Mouse (Mus musculus): Measurements from ENCODE around the gene Alk.

Alk gene

GRCm38 (mm10) chr17:72144946-72145598 lies 459.4 kb downstream of the Alk start:
- no peak for DNase-seq (ENCODE audit: low spot score in 2 of 2)

DNA sequence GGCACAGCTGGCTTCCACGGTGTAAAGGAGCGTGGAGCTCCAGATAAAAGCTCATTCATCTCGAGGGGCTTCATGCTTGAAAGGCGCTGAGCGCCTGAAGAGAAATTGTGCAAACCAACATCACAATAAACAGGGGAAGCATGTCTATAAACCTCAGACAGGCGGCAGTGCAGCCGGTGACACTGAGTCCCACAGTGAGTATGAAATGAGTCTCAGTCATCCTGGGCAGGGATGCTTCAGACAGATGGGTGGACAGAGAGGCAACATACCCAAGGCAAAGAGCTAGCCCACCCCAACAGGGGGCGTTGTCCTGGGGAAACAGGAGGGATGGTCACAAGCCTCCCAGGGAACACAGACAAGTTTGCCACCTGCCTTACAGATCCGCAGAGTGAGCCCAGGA lies 460.0 kb downstream of the Alk start:
- no peak for DNase-seq (ENCODE audit: low spot score in 2 of 2)

- no peak for DNase-seq (ENCODE audit: low spot score in 2 of 2)
These were observed 472.1 kb downstream of the Alk start for GRCm38 (mm10) chr17:72132140-72132911.

- no peak for DNase-seq (ENCODE audit: low spot score in 2 of 2)
These were observed 482.8 kb downstream of the Alk start for GRCm38 (mm10) chr17:72121660-72122059.

DNA sequence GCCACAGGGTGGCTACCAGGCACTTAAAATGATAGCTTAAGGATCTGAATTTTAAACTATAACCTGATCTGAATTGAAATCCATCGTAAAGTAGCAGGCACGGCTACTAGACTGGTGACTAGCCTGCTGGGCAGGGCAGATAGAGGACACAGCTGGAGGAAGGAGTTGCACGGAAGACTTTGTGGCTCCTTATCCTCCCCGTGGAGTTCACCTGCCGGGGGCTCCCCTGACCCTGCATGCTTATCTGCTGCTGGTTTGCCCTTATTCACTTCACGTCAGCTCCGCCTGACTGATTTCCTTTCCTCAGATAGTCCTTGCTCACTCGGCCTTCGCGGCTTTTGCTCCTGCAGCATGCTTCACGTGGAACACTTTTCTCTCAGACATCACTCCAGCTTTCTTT lies 484.1 kb downstream of the Alk start:
- no peak for DNase-seq (ENCODE audit: low spot score in 2 of 2)

DNA sequence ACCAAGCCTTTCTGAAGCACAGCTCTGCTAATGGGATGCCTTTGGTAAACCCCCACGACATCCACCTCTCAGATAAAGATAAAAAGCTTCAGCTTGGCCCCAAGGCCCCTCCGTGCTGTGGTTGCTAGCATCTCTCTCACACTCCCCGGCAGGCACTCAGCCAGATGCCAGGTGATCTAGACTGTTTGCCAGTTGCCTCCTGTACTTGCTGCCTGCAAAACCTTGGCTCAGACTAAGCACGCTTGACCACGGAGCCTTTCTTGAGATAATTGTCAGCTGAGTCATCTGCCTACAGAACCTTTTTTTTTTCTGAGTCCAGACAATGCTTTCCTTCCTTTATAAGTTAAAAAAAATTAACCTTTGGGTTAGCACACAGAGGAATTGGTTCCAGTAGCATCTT lies 486.1 kb downstream of the Alk start:
- DNase-seq (ENCODE audit: low spot score in 2 of 2) = no peak

- DNase-seq (ENCODE audit: low spot score in 2 of 2) = no peak
These were observed 489.0 kb downstream of the Alk start for GRCm38 (mm10) chr17:72115271-72115944.

- no peak for DNase-seq (ENCODE audit: low spot score in 2 of 2)
These were observed 492.4 kb downstream of the Alk start for GRCm38 (mm10) chr17:72112004-72112403.

- no peak for DNase-seq (ENCODE audit: low spot score in 2 of 2)
These were observed 492.9 kb downstream of the Alk start for GRCm38 (mm10) chr17:72111528-72111927.

- DNase-seq (ENCODE audit: low spot score in 2 of 2) = peak in 1 of 2 experiments; percentile 1
These were observed 517.1 kb downstream of the Alk start for GRCm38 (mm10) chr17:72087261-72087703.

- DNase-seq (ENCODE audit: low spot score in 2 of 2) = no peak
These were observed 523.0 kb downstream of the Alk start for GRCm38 (mm10) chr17:72081396-72081795.

- no peak for DNase-seq (ENCODE audit: low spot score in 2 of 2)
These were observed 528.0 kb downstream of the Alk start for GRCm38 (mm10) chr17:72076306-72076921.

DNA sequence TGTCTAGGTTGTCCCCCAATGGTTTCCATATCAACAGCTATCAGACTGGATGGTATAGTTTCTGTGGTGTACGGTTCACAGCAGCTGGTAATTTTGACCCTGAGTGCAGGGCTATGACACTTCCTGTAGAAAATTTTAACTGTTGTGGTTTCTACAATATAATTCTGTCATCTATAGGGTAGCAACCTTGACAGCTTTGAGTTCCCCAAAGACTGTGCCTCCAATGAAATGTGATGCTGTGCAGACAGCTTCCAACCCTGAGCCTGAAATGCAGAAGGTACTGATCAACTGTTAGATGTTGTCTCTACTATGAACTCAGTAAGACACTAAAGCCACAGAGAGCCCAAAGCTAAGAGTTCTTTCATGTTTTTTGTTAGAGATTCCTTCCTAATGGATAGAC lies 532.6 kb downstream of the Alk start:
- no peak for DNase-seq (ENCODE audit: low spot score in 2 of 2)

DNA sequence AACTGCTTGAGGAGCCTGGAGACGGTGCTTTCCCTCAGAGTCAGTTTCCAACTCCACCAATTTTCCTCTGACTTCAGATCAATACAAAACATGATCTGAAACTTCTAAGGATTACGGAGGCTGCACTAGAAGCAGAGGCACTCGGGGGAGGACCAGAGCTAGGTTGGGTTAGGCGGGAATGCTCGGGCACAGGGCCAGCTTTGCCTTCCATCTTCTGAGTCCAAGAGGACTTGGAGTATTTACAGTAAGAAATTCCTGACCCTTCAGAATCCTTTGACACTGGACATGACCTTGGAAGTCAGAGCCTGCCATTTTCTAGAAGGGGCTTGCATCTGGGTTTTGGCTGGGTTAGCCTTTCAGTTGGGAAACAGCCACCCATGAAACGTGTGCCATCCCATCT lies 536.3 kb downstream of the Alk start:
- no peak for DNase-seq (ENCODE audit: low spot score in 2 of 2)

DNA sequence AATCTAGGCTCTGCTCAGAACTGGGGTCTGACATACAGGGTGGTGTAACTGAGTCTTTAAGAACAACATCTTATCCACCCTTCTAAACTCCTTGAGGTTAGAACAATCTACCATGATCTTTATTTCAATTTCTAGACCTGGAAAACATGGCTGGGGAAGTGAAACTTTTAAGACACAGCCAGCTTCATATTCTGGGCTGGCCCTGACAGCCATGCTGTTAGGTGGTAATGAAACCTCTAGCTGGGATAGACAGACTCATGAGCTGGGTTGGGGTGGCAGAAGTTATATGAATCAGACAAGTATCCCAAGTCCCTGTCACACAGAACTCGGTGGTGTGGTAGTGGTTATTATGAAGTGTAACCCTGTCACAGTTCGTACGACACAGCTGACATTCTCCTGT lies 541.4 kb downstream of the Alk start:
- DNase-seq (ENCODE audit: low spot score in 2 of 2) = no peak

- no peak for DNase-seq (ENCODE audit: low spot score in 2 of 2)
These were observed 545.1 kb downstream of the Alk start for GRCm38 (mm10) chr17:72059312-72059711.

DNA sequence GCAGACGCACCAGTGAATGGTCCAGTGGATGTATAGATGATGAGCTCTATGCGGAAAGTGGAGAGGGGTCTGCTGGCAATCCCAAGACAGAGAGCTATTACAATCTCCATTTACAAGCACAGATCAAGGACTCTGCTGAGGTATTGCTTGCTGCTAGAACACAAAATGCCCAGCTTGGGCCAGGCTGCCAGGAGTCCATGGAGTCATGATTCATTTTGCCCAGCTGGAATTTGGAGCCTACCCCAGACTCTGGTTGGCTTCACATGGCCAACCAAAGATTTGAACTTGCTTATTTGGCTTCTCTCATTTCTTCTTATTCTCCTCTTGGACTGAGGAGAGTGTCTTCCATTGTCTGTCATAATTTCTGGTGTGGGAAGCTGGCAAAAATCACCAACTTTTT lies 558.8 kb downstream of the Alk start:
- DNase-seq (ENCODE audit: low spot score in 2 of 2) = no peak

DNA sequence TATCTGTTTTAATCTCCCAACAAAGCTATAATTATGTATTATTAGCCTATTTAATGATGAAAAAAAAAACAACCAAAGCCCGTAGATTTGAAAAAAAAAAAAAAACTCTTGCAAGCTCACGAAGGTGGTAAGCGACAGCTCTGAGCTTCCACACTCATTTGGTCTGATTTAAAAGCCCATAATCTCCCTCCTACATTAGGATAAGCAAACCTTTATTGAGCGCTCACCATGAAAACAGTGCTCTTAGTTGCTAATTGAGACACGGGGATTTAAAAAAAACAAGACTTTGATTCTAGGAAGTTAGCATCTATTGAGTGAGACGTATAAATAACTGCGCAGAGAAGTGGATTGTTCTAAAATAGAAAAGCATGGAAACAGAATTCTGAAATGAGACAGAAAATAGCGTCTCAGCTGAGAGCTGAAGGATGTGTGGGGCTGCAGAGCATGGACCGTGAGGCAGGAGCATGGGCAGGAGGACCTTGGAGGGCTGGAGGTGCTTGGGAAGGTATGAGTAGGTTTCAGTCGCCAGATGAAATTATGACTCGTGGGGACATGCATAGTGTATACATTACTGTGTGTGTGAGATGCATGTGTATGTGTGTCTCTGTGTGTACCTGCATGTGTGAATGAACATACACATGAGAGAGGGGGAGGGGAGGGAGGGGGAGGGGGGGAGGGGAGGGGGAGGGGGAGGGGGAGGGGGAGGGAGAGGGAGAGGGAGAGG lies 560.6 kb downstream of the Alk start:
- DNase-seq (ENCODE audit: low spot score in 2 of 2) = no peak

DNA sequence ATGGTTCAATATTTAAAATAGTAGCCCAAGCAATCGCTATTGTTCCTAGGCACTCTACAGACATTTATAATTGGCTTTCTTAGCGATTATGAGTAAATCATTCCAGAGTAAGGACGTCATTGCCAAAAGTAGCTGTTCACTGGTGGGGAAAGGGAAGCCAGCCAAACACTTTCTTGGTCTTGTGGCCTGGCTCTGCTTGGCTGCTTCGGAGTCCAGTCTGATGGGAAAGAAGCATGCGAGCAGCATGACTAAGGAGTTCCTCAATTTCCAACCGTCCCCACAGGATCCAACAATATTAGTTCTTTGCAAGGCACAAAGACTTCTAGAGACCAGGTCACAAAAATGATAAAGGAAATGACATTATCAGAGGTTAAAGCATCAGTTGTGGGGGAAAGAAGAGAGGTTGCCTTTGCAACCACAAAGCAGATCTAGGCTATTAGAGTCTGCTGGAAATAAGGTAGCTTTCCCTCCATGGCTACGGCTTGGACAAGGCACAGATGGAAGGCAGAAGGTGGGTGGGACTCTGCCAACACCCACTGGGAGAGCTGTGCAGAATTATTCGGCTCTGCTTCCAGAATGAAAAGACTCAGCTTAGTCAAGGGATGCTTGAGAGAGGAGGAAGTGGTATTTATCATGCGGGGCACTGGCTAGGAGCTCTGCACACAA lies 561.3 kb downstream of the Alk start:
- peak; percentile 75 to 84 for DNase-seq (ENCODE audit: low spot score in 2 of 2)

GRCm38 (mm10) chr17:72039176-72039948 lies 565.1 kb downstream of the Alk start:
- DNase-seq (ENCODE audit: low spot score in 2 of 2) = no peak
